Mouse (Mus musculus): Measurements from ENCODE around the gene Ntrk3. TPM values are rescaled to one million over a fixed set of nuclear protein-coding genes. Genes with fewer than 3 reads are reported as not detected.

The Ntrk3 gene
- polyA plus RNA-seq, 1 experiment, result 7.7 TPM

- Histone ChIP-seq H3K27ac (ENCODE audit: control insufficient read depth, insufficient read depth, low read depth, low read length) (no peak overlapping the region), H3K4me1 (ENCODE audit: control insufficient read depth, insufficient read depth, low read length) (peaks cover 10% of the 10 kb centered on the region), H3K36me3 (ENCODE audit: control insufficient read depth, insufficient read depth, low read length) (no peaks in the 10 kb centered on the region), H3K4me3 (ENCODE audit: control insufficient read depth, low read depth, low read length) (peak overlapping the region; percentile 82), H3K27me3 (ENCODE audit: control insufficient read depth, insufficient read depth, low read length) (no peaks in the 10 kb centered on the region; the same call in 1 of the 2 replicates)
- TF ChIP-seq POLR2A (IDR thresholded peaks at IDR 0.05; ENCODE audit: control insufficient read depth, low read depth, low read length) (no peak), CTCF (IDR thresholded peaks at IDR 0.05; ENCODE audit: control insufficient read depth, insufficient read depth, insufficient replicate concordance, low read depth, low read length) (no peak)
Measured at GRCm38 (mm10) chr7:78575556-78575955, 162.3 kb downstream of the Ntrk3 start.

- Histone ChIP-seq H3K4me3 (ENCODE audit: control insufficient read depth, low read depth, low read length) (peak overlapping the region; percentile 23; the same call in 1 of the 2 replicates), H3K4me1 (ENCODE audit: control insufficient read depth, insufficient read depth, low read length) (peaks cover 4% of the 10 kb centered on the region; the same call in 1 of the 2 replicates), H3K36me3 (ENCODE audit: control insufficient read depth, insufficient read depth, low read length) (no peaks in the 10 kb centered on the region), H3K27ac (ENCODE audit: control insufficient read depth, insufficient read depth, low read depth, low read length) (no peak overlapping the region), H3K27me3 (ENCODE audit: control insufficient read depth, insufficient read depth, low read length) (no peaks in the 10 kb centered on the region)
- TF ChIP-seq POLR2A (IDR thresholded peaks at IDR 0.05; ENCODE audit: control insufficient read depth, low read depth, low read length) (no peak), CTCF (IDR thresholded peaks at IDR 0.05; ENCODE audit: control insufficient read depth, insufficient read depth, insufficient replicate concordance, low read depth, low read length) (no peak)
Measured at GRCm38 (mm10) chr7:78571196-78571595, 166.6 kb downstream of the Ntrk3 start.

- no peak overlapping the region for H3K4me3 ChIP-seq (ENCODE audit: control insufficient read depth, low read depth, low read length)
- no peak for TF ChIP-seq CTCF (IDR thresholded peaks at IDR 0.05; ENCODE audit: control insufficient read depth, insufficient read depth, insufficient replicate concordance, low read depth, low read length)
- TF ChIP-seq POLR2A (IDR thresholded peaks at IDR 0.05; ENCODE audit: control insufficient read depth, low read depth, low read length), result no peak
- no peaks in the 10 kb centered on the region for H3K27me3 ChIP-seq (ENCODE audit: control insufficient read depth, insufficient read depth, low read length)
- H3K4me1 ChIP-seq (ENCODE audit: control insufficient read depth, insufficient read depth, low read length), result peaks cover 4% of the 10 kb centered on the region; the same call in 1 of the 2 replicates
- no peaks in the 10 kb centered on the region for H3K36me3 ChIP-seq (ENCODE audit: control insufficient read depth, insufficient read depth, low read length)
- no peak overlapping the region for H3K27ac ChIP-seq (ENCODE audit: control insufficient read depth, insufficient read depth, low read depth, low read length)
Measured at GRCm38 (mm10) chr7:78569255-78569618, 168.6 kb downstream of the Ntrk3 start.

- no peaks in the 10 kb centered on the region for H3K27me3 ChIP-seq (ENCODE audit: control insufficient read depth, insufficient read depth, low read length)
- TF ChIP-seq POLR2A (IDR thresholded peaks at IDR 0.05; ENCODE audit: control insufficient read depth, low read depth, low read length) (no peak), CTCF (IDR thresholded peaks at IDR 0.05; ENCODE audit: control insufficient read depth, insufficient read depth, insufficient replicate concordance, low read depth, low read length) (peak; percentile 71; the same call in 1 of the 2 replicates)
- H3K4me1 ChIP-seq (ENCODE audit: control insufficient read depth, insufficient read depth, low read length), result peaks cover 4% of the 10 kb centered on the region; the same call in 1 of the 2 replicates
- no peak overlapping the region for H3K4me3 ChIP-seq (ENCODE audit: control insufficient read depth, low read depth, low read length)
- H3K36me3 ChIP-seq (ENCODE audit: control insufficient read depth, insufficient read depth, low read length), result no peaks in the 10 kb centered on the region
- H3K27ac ChIP-seq (ENCODE audit: control insufficient read depth, insufficient read depth, low read depth, low read length), result no peak overlapping the region
Measured at GRCm38 (mm10) chr7:78568411-78569254, 169.2 kb downstream of the Ntrk3 start.

GRCm38 (mm10) chr7:78566617-78567016, 171.2 kb downstream of the Ntrk3 start:
- TF ChIP-seq POLR2A (IDR thresholded peaks at IDR 0.05; ENCODE audit: control insufficient read depth, low read depth, low read length) (no peak), CTCF (IDR thresholded peaks at IDR 0.05; ENCODE audit: control insufficient read depth, insufficient read depth, insufficient replicate concordance, low read depth, low read length) (peak; percentile 40; the same call in 1 of the 2 replicates)
- Histone ChIP-seq H3K27me3 (ENCODE audit: control insufficient read depth, insufficient read depth, low read length) (no peaks in the 10 kb centered on the region), H3K36me3 (ENCODE audit: control insufficient read depth, insufficient read depth, low read length) (no peaks in the 10 kb centered on the region), H3K27ac (ENCODE audit: control insufficient read depth, insufficient read depth, low read depth, low read length) (no peak overlapping the region), H3K4me3 (ENCODE audit: control insufficient read depth, low read depth, low read length) (no peak overlapping the region), H3K4me1 (ENCODE audit: control insufficient read depth, insufficient read depth, low read length) (peaks cover 4% of the 10 kb centered on the region; the same call in 1 of the 2 replicates)

- Histone ChIP-seq H3K36me3 (ENCODE audit: control insufficient read depth, insufficient read depth, low read length) (no peaks in the 10 kb centered on the region), H3K27me3 (ENCODE audit: control insufficient read depth, insufficient read depth, low read length) (no peaks in the 10 kb centered on the region), H3K27ac (ENCODE audit: control insufficient read depth, insufficient read depth, low read depth, low read length) (no peak overlapping the region), H3K4me1 (ENCODE audit: control insufficient read depth, insufficient read depth, low read length) (peaks cover 4% of the 10 kb centered on the region; the same call in 1 of the 2 replicates), H3K4me3 (ENCODE audit: control insufficient read depth, low read depth, low read length) (no peak overlapping the region)
- TF ChIP-seq POLR2A (IDR thresholded peaks at IDR 0.05; ENCODE audit: control insufficient read depth, low read depth, low read length), result no peak
- no peak for TF ChIP-seq CTCF (IDR thresholded peaks at IDR 0.05; ENCODE audit: control insufficient read depth, insufficient read depth, insufficient replicate concordance, low read depth, low read length)
Measured at GRCm38 (mm10) chr7:78565386-78565785, 172.4 kb downstream of the Ntrk3 start.

GRCm38 (mm10) chr7:78558503-78558902, 179.3 kb downstream of the Ntrk3 start:
- TF ChIP-seq POLR2A (IDR thresholded peaks at IDR 0.05; ENCODE audit: control insufficient read depth, low read depth, low read length), result no peak
- TF ChIP-seq CTCF (IDR thresholded peaks at IDR 0.05; ENCODE audit: control insufficient read depth, insufficient read depth, insufficient replicate concordance, low read depth, low read length), result no peak
- no peak overlapping the region for H3K27ac ChIP-seq (ENCODE audit: control insufficient read depth, insufficient read depth, low read depth, low read length)
- H3K36me3 ChIP-seq (ENCODE audit: control insufficient read depth, insufficient read depth, low read length), result no peaks in the 10 kb centered on the region
- H3K27me3 ChIP-seq (ENCODE audit: control insufficient read depth, insufficient read depth, low read length), result no peaks in the 10 kb centered on the region
- no peaks in the 10 kb centered on the region for H3K4me1 ChIP-seq (ENCODE audit: control insufficient read depth, insufficient read depth, low read length)
- no peak overlapping the region for H3K4me3 ChIP-seq (ENCODE audit: control insufficient read depth, low read depth, low read length)

All from testis, adult 2 months (tissue).